Mouse (Mus musculus): ENCODE measurements at regions not wholly inside any gene's neighbourhood (a gene's known extent, or its start where the extent isn't known, plus 50 kb on each side); places are given as distances from the start of the nearest gene placed in this dataset.
"Not testable (repeated sequence)": the region's sequence is repeated elsewhere in the genome, so short reads cannot be mapped to it uniquely, and the experiment has no call there.

DNA sequence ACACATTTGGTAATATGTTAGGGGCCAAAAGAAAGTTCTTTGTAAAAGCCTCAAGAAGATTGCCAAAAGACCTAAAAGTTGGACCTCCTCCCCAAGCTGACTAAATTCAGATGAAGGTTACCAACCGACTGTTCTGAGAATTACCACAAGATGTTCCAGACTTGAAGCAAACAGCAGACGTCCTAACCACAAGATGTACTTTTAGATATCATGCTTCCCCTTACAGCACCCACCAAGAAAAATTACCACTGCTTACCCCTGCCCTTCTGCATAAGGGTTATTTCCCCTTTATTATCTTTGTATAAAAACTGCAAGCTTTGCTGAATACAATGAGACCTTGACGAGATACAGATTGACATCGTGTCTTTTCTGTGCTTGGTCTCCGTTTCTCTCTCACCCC lies 121.6 kb upstream of the Cst10 start:
- DNase-seq, result no peak

DNA sequence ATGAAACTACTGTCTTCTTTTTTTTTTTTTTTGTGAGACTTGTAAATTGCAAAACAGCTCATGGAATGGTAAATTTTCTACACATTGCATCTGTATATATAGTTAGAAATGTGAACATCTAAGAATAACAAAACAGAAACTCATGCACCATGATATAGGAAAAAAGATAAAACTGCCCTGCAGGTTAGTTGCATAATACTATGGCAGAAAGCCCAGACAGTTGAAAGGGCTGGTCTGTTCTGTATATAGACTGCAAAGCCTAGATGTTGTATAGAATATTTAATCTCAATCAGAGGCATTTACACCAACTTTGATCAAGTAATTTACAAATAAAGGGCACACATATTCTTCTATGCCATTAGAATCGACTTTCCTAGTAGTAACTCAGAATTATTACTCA lies 120.7 kb upstream of the Cst10 start:
- no peak for DNase-seq

GRCm38 (mm10) chr2:149296936-149297335 lies 107.9 kb upstream of the Cst10 start:
- not testable (repeated sequence) for DNase-seq

DNA sequence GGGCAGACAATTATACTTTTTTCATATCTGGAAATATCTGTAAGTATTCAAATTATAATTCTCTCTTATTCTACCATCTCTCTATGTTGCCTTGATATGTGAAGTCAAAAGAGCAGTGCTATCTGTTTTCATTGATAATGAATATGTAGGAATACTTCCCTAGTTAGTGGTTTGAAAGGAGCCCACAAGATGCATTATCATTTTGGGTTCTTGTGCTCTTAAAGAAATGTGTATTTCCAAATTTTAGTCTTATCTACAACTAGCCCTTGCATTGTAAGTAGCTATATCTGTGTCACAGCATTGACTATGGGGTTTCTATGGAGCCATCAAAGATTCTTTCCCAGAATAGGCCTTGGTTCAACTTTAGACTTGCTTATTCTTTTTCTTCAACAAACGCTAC lies 99.3 kb upstream of the Cst10 start:
- no peak for DNase-seq

- peak; percentile 26 to 33 for DNase-seq
Observed at GRCm38 (mm10) chr2:149350239-149350811, 54.5 kb upstream of the Cst10 start.

All from kidney, postnatal 4 days (tissue).